Mouse (Mus musculus) lung, postnatal 4 days (tissue): ENCODE measurements around the gene Trp53.

Experiments used
- DNase-seq, 2 experiments: peaks; one replicate each; pipeline ENCODE4 v3.0.0; 2021

Trp53 gene

DNA sequence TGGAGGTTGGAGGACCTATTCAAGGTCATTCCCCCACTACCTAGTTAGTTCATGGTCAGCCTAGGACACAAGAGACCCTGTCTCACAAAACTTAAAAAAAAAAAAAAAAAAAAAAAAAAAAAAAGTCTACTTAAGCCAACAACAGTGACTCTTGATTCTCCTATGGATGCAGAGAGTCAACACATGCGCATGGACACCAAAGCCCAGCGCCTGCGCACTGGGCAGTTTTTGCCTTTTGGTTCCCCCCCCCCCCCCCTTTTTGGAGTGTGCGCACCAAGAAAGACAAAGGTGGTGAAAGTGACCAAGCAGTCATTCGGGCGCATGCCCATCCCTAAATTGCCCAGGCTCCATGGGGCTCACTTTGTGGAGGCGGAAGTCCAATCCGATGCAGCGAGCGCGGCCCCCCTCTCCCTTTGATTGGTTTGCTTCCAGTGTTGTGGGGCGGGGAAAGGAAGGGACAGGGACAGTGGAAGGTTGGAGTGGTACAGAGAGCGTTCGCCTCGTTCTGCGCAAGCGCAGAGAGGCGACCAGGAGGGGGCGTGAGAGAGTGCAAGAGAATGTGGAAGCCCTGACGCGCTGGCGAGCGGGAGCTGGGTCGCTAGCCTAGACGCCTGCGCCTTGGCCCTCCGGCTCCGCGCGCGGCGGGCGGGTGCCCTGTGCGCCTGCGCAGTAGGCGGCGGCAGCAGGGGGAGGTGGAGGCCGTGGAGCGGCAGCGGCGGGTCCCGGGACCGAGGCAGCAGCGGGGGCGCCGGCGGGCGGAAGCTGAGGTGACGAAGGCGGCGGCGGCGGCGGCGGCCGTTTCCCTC, 52.3 kb downstream of the Trp53 start, which contains the start of gene Fxr2:
TSS of gene Fxr2 (plus strand) at position 707 of the 806 bp plus-strand sequence.
- DNase-seq, result peak; percentile 100

DNA sequence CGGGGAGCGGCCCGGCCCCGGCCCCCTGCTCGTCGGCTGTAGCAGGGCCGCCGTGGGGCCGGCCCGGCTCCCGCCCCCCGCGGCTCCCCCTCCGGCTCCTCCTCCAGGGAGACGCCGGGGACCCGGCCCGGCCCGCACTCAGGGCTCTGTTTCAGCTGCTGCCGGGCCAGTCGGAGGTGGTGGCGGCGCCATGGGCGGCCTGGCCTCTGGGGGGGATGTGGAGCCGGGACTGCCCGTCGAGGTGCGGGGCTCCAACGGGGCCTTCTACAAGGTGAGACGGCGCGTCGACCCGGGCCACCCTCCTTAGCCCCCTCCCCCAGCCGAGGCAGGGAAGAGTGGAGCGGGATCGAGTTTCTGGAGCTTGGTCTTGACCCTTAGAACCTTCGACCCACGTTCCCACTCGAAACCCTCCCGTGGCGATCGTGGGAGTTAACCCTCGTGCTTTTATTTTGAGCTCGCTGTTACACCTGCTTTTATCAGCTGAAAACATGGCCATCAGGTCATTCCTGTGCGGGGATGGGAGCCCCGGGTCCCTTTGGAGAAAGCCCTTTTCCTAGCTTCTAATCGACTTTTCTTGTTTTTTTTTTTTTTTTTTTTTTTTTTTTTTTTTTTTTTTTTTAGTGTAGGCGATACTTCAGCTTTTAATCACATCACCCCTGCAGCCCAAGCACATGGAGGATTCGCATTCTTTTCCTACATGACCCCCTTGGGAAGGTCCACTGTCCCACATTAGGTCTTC, 53.1 kb downstream of the Trp53 start:
- DNase-seq, result no peak

DNA sequence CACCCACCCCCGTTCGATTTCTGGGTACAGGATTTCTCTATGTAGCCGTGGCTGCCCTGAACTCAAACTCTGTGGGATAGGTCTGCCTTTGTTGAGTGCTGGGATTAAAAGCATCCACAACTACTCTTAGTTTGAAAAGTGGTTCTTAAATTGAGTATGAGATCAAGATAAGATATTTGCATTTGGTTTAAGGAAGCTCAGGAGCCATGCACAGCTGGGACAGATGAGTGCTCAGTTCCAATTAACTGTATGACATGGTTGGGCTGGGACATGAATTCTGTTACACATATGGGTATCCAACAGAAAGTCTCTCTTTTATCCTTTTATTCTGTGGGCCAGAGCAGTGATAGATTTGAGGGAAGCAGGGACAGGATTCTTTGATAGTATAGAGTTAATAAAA, 55.3 kb downstream of the Trp53 start:
- no peak for DNase-seq
